Mouse (Mus musculus) neural tube, postnatal 0 days (tissue): ENCODE results near the gene Pex13. TPM values are rescaled to one million over a fixed set of nuclear protein-coding genes. Genes with fewer than 3 reads are reported as not detected.

Experiments
- polyA plus RNA-seq: library from polyadenylated mRNA; unstranded; fragments of >200 nt; fragmentation: Nextera tagmentation; extraction: Ambion mirVana; gene quantifications from 2 replicates; pipeline ENCODE4 v1.2.1, GENCODE M21; 2015

Pex13 gene
- polyA plus RNA-seq: 24.8 and 32.1 TPM in 2 replicates

GRCm38 (mm10) chr11:23665798-23666501, at the start of gene Pex13:
Pex13 (minus strand) TSS chr11:23665959.

DNA sequence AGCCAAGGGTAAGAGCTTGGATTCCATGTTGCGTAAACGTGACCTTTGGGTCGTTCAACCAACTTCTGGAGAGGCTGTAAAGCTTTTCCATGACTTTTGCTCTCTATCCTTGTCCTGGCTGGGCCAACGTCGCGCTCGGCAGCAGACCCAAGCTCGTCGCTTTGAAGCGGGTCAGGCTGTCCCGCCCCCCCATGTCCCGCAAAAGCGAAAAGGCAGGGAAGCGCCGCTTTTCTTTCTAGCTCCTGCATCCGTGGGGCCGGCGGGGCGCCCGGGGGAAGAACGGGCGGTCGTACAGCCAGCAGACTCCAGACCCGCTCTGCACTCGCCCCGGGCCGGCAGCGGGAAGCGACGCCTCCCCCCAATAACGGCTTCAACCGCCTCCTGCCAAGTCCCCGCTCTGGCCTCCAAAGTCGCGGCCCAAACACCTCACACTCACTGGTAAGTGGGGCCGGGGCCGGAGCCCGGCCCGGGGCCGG, 410 bp downstream of the Pex13 start, which contains the start of gene Pus10:
Pus10 (plus strand) TSS at position 364 of the 476 bp plus-strand sequence.

GRCm38 (mm10) chr11:23632945-23633878, 32.5 kb downstream of the Pex13 start, which contains the start of gene 0610010F05Rik:
0610010F05Rik (minus strand) TSS chr11:23633639.

Other genes starting within 250 kb of the Pex13 start
- 49.5 and 52.8 TPM in 2 replicates for gene Ahsa2, start 167.9 kb downstream of the Pex13 start, polyA plus RNA-seq
- gene 1700093K21Rik, start 144.8 kb downstream of the Pex13 start, polyA plus RNA-seq: 0.17 TPM in 1 of 2 replicates, not detected in the other
- 118 and 121 TPM in 2 replicates for gene 0610010F05Rik, start 32.3 kb downstream of the Pex13 start, polyA plus RNA-seq
- gene Pus10, start 285 bp downstream of the Pex13 start, polyA plus RNA-seq: 8.3 and 9.2 TPM in 2 replicates
- 0.83 and 0.84 TPM in 2 replicates for gene Rel, start 105.0 kb upstream of the Pex13 start, polyA plus RNA-seq
- 9.3 and 10.3 TPM in 2 replicates for gene Papolg, start 229.3 kb upstream of the Pex13 start, polyA plus RNA-seq